Mouse (Mus musculus) embryonic facial prominence, embryonic 10.5 days (tissue): ENCODE measurements around the gene Maml2. TPM values are rescaled to one million over a fixed set of nuclear protein-coding genes. Genes with fewer than 3 reads are reported as not detected.
A peak's percentile ranks its signal among the peaks of the same experiment; 100 is the strongest.

Experiments used
- DNase-seq: peaks from one replicate; pipeline ENCODE4 v3.0.0-alpha.2; 2017; ENCODE audit warnings: low spot score
- H3K27ac ChIP-seq: fragments of 300-500 bp; sonication (generic); replicated peaks from 2 replicates; pipeline ENCODE4 v1.5.1; 2016; ENCODE audit warnings: mild to moderate bottlenecking
- H3K27me3 ChIP-seq: fragments of 300-500 bp; sonication (generic); replicated peaks from 2 replicates; pipeline ENCODE4 v1.6.1; 2016; ENCODE audit warnings: low read depth, mild to moderate bottlenecking; ENCODE audit not compliant: poor library complexity, severe bottlenecking
- H3K36me3 ChIP-seq: fragments of 300-500 bp; sonication (generic); replicated peaks from 2 replicates; pipeline ENCODE4 v1.6.1; 2016; ENCODE audit warnings: mild to moderate bottlenecking, moderate library complexity
- H3K4me1 ChIP-seq: fragments of 300-500 bp; sonication (generic); 2 replicates; pipeline ENCODE4 v1.6.1; 2016
- H3K4me3 ChIP-seq: fragments of 300-500 bp; sonication (generic); 2 replicates; pipeline ENCODE4 v1.5.1; 2016; ENCODE audit warnings: mild to moderate bottlenecking, moderate library complexity
- H3K9me3 ChIP-seq: fragments of 300-500 bp; sonication (generic); 2 replicates; pipeline ENCODE4 v1.6.1; 2016; ENCODE audit warnings: mild to moderate bottlenecking
- WGBS: fragments of 180-500 bp; shearing (Covaris S2); methylation state at CpG from one replicate; pipeline ENCODE4 v1.1.7; 2016; 5-methylcytosine and 5-hydroxymethylcytosine counted together
- polyA plus RNA-seq: library from polyadenylated mRNA; unstranded; fragments of >200 nt; fragmentation: Nextera tagmentation; extraction: Ambion mirVana; gene quantifications from 2 replicates; pipeline ENCODE4 v1.2.1, GENCODE M21; 2016

Gene Maml2
- polyA plus RNA-seq, 1 experiment from 2014 or later = 8.0 TPM

- no peak for DNase-seq
- H3K4me3 ChIP-seq = no peak overlapping the region
- H3K27ac ChIP-seq = no peak overlapping the region
- no peaks in the 10 kb centered on the region for H3K36me3 ChIP-seq
- 78% methylated on average over 1 of the region's 1 CpGs for WGBS
- peaks cover 12% of the 10 kb centered on the region for H3K4me1 ChIP-seq
- H3K9me3 ChIP-seq = no peaks in the 10 kb centered on the region
- H3K27me3 ChIP-seq = no peaks in the 10 kb centered on the region
Observed at GRCm38 (mm10) chr9:13491107-13491506, 193.3 kb downstream of the Maml2 start.

GRCm38 (mm10) chr9:13491854-13492620 lies 194.3 kb downstream of the Maml2 start:
- WGBS = 77% methylated on average over 9 of the region's 9 CpGs
- H3K27ac ChIP-seq = no peak overlapping the region
- H3K9me3 ChIP-seq = no peaks in the 10 kb centered on the region
- no peaks in the 10 kb centered on the region for H3K27me3 ChIP-seq
- no peak for DNase-seq
- no peak overlapping the region for H3K4me3 ChIP-seq
- H3K4me1 ChIP-seq = peaks cover 17% of the 10 kb centered on the region
- no peaks in the 10 kb centered on the region for H3K36me3 ChIP-seq

DNA sequence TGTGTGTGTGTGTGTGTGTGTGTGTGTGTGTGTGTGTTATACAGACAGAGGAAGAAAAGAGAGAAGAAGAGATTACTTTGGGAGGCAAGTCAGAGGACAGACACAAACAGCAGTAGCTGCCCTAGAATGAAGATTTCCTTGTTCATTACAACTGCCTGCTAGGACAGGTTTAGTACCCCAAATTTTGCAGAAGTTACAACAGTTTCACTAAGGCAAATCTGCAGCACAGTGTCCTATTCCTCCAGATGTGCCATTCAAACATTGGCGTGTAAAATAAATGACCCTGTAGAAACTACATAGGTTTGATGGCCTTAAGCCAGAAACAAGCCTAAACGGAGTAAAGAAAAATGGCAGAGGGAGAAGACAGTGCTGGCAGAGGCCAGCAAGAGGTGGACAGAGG lies 195.1 kb downstream of the Maml2 start:
- Histone ChIP-seq H3K4me1 (peaks cover 22% of the 10 kb centered on the region), H3K36me3 (no peaks in the 10 kb centered on the region), H3K27me3 (no peaks in the 10 kb centered on the region), H3K4me3 (no peak overlapping the region), H3K27ac (no peak overlapping the region), H3K9me3 (no peaks in the 10 kb centered on the region)
- no peak for DNase-seq
- 90% methylated on average over 2 of the region's 2 CpGs for whole genome bisulfite sequencing

- no peak overlapping the region for H3K27ac ChIP-seq
- H3K27me3 ChIP-seq = no peaks in the 10 kb centered on the region
- DNase-seq = no peak
- no peaks in the 10 kb centered on the region for H3K36me3 ChIP-seq
- H3K4me1 ChIP-seq = peaks cover 28% of the 10 kb centered on the region
- WGBS = 89% methylated on average over 2 of the region's 2 CpGs
- H3K9me3 ChIP-seq = no peaks in the 10 kb centered on the region
- H3K4me3 ChIP-seq = no peak overlapping the region
Observed at GRCm38 (mm10) chr9:13493746-13494145, 196.0 kb downstream of the Maml2 start.

- no peak overlapping the region for H3K4me3 ChIP-seq
- H3K27ac ChIP-seq = no peak overlapping the region
- peaks cover 23% of the 10 kb centered on the region for H3K4me1 ChIP-seq
- no peaks in the 10 kb centered on the region for H3K9me3 ChIP-seq
- no peak for DNase-seq
- no peaks in the 10 kb centered on the region for H3K36me3 ChIP-seq
- H3K27me3 ChIP-seq = no peaks in the 10 kb centered on the region
Observed at GRCm38 (mm10) chr9:13495530-13495929, 197.8 kb downstream of the Maml2 start.

DNA sequence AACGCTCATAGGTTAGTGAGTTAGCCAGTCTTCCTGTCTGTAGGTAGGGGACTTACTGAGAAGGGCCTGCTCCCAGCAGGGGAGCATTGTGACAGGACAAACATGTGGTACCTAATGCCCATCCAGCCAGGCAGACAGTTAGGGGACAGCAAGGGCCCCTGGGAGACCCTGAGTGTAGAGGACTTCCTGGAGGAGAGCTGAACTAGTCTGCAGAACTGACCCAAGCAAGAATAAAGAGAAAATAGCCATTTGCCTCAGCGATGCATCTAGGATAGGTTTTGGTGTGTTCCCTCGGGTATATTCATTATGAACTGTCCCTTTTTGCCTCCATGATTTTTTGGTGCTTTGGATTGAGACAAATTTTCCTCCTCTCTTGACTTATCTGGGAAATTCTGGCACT lies 199.3 kb downstream of the Maml2 start:
- Histone ChIP-seq H3K36me3 (no peaks in the 10 kb centered on the region), H3K4me1 (peaks cover 16% of the 10 kb centered on the region), H3K27me3 (no peaks in the 10 kb centered on the region), H3K9me3 (no peaks in the 10 kb centered on the region), H3K4me3 (no peak overlapping the region), H3K27ac (peak overlapping the region; percentile 10; the same call in 1 of the 2 replicates)
- WGBS = 78% methylated on average over 3 of the region's 3 CpGs
- no peak for DNase-seq

DNA sequence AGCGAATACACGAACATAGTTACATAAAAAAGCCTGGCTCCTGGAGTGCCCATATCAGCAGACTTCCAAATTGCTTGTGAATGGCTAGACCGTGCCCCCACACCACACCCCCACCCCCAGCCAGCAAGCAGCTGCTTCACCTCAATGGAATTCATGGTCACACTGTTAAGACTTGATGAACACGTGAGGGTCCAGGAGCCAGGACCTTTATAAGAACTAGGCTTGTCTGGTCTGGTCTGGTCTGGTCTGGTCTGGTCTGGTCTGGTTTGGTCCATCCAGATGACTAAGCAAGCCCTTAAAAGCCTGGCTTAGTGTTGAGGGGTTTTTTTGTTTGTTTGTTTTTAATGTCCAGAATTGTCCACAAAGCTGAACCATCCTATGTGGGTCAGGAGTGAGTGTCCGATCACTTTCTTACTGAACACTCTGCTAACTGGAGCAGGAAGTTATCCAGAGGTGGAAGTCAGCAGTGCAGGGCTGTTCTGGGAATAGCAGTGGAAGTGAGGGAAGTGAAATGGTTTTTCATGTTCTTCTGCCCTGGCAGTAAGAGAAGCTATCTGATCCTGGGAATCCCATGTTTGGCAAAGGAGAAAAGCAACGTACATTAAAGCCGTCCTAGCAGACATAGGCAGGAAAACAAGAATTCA lies 200.1 kb downstream of the Maml2 start:
- peak; percentile 43 for DNase-seq
- Histone ChIP-seq H3K36me3 (no peaks in the 10 kb centered on the region), H3K27ac (peak overlapping the region; percentile 59), H3K9me3 (no peaks in the 10 kb centered on the region), H3K27me3 (no peaks in the 10 kb centered on the region), H3K4me1 (peaks cover 16% of the 10 kb centered on the region), H3K4me3 (no peak overlapping the region)
- 72% methylated on average over 7 of the region's 7 CpGs for WGBS

DNA sequence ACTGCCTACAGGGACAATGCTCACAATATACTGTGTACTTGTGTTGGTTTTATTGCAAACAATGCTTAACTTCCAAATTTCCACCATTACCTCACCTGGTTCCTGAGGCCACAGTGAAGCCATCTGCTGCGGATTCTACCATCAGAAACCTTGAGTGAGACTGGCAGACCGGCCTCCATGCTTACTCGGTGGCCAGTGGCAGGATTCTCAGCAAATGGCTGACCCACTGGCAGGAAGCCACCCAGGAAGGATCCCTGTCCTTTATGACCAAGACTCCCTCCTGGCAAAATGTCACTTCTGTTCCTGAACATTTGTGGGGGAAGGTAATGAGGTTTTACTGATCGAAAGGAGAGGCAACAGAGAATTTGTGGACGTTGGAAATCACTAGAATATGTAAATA lies 202.3 kb downstream of the Maml2 start:
- H3K27ac ChIP-seq = no peak overlapping the region
- no peak overlapping the region for H3K4me3 ChIP-seq
- H3K4me1 ChIP-seq = peaks cover 16% of the 10 kb centered on the region
- 90% methylated on average over 5 of the region's 5 CpGs for WGBS
- no peaks in the 10 kb centered on the region for H3K9me3 ChIP-seq
- no peaks in the 10 kb centered on the region for H3K27me3 ChIP-seq
- no peak for DNase-seq
- no peaks in the 10 kb centered on the region for H3K36me3 ChIP-seq

GRCm38 (mm10) chr9:13505024-13505423 lies 207.3 kb downstream of the Maml2 start:
- Histone ChIP-seq H3K36me3 (no peaks in the 10 kb centered on the region), H3K4me1 (peaks cover 8% of the 10 kb centered on the region), H3K27ac (no peak overlapping the region), H3K4me3 (no peak overlapping the region), H3K9me3 (no peaks in the 10 kb centered on the region), H3K27me3 (no peaks in the 10 kb centered on the region)
- no peak for DNase-seq
- WGBS = 89% methylated on average over 4 of the region's 4 CpGs

- Histone ChIP-seq H3K4me3 (no peak overlapping the region), H3K36me3 (no peaks in the 10 kb centered on the region), H3K27me3 (no peaks in the 10 kb centered on the region), H3K9me3 (no peaks in the 10 kb centered on the region), H3K4me1 (peaks cover 8% of the 10 kb centered on the region), H3K27ac (no peak overlapping the region)
- 61% methylated on average over 6 of the region's 6 CpGs for WGBS
- peak; percentile 43 for DNase-seq
Observed at GRCm38 (mm10) chr9:13506956-13507821, 209.4 kb downstream of the Maml2 start.

GRCm38 (mm10) chr9:13507822-13508188 lies 210.0 kb downstream of the Maml2 start:
- Histone ChIP-seq H3K27me3 (no peaks in the 10 kb centered on the region), H3K4me3 (no peak overlapping the region), H3K36me3 (no peaks in the 10 kb centered on the region), H3K9me3 (no peaks in the 10 kb centered on the region), H3K27ac (no peak overlapping the region), H3K4me1 (peaks cover 8% of the 10 kb centered on the region)
- 95% methylated on average over 9 of the region's 9 CpGs for WGBS
- DNase-seq = no peak

GRCm38 (mm10) chr9:13509751-13510150 lies 212.0 kb downstream of the Maml2 start:
- WGBS = 81% methylated on average over 6 of the region's 6 CpGs
- Histone ChIP-seq H3K27me3 (no peaks in the 10 kb centered on the region), H3K4me1 (peaks cover 8% of the 10 kb centered on the region), H3K4me3 (no peak overlapping the region), H3K27ac (no peak overlapping the region), H3K36me3 (no peaks in the 10 kb centered on the region), H3K9me3 (no peaks in the 10 kb centered on the region)
- DNase-seq = no peak
